Comparison of ENCODE assay signal across 22 mouse cellular contexts in genomic region chrX:152788129-152788528, GRCm38 (mm10). TPM values are rescaled to one million over a fixed set of nuclear protein-coding genes. Genes with fewer than 3 reads are reported as not detected.
"Had no signal": no experiment of that assay in that cellular context is flagged by ENCODE, and none has a peak within 500 bp of the region (broad histone marks: within the 10 kb centered on the region; RNA-seq: fewer than 3 reads in every experiment).

No protein-coding gene starts in this region.

- H3K9ac ChIP-seq: limb, embryonic 12.5 days; limb, embryonic 15.5 days; liver, embryonic 12.5 days; liver, embryonic 15.5 days had no signal

- ATAC-seq: intestine, postnatal 0 days; liver, embryonic 12.5 days had no signal

- DNase-seq: kidney, adult 2 months; kidney, postnatal 10 days; kidney, postnatal 36 days; left cerebral cortex, postnatal 4 days; lung, adult 2 months; lung, postnatal 14 days; midbrain, embryonic 14.5 days; thymus, adult 18-20 months; thymus, postnatal 36 days had no signal

- H3K4me2 ChIP-seq: limb, embryonic 12.5 days; limb, embryonic 15.5 days; liver, embryonic 12.5 days; liver, embryonic 15.5 days; midbrain, embryonic 11.5 days had no signal

- H3K36me3 ChIP-seq: limb, embryonic 12.5 days; limb, embryonic 15.5 days; liver, embryonic 12.5 days; liver, embryonic 15.5 days had no signal

- H3K4me1 ChIP-seq: limb, embryonic 12.5 days; limb, embryonic 15.5 days; liver, embryonic 12.5 days; liver, embryonic 15.5 days had no signal

- H3K27ac ChIP-seq: limb, embryonic 12.5 days; limb, embryonic 15.5 days; liver, embryonic 12.5 days; liver, embryonic 15.5 days had no signal

- H3K27me3 ChIP-seq: liver, embryonic 15.5 days had no signal

- H3K4me3 ChIP-seq: limb, embryonic 12.5 days; limb, embryonic 15.5 days; liver, embryonic 12.5 days; liver, embryonic 15.5 days had no signal

- H3K9me3 ChIP-seq: limb, embryonic 12.5 days; limb, embryonic 15.5 days; liver, embryonic 12.5 days; liver, embryonic 15.5 days had no signal

RNA-seq across cellular contexts. Expression of gene Gpr143, which starts 6.4 kb away (rescaled TPM):
- total RNA-seq: megakaryocyte progenitor cell, adult 5-6 weeks; megakaryocyte-erythroid progenitor cell, adult 5-6 weeks; midbrain, postnatal 0 days had no signal
- polyA plus RNA-seq: intestine, postnatal 0 days; neural tube, embryonic 11.5 days; small intestine, adult 2 months; testis, adult 2 months; urinary bladder, adult 2 months had no signal

RNA-seq across cellular contexts. Expression of gene Shroom2, which starts 18.9 kb away (rescaled TPM):
- total RNA-seq: megakaryocyte-erythroid progenitor cell, adult 5-6 weeks had no signal
